Mouse (Mus musculus): ENCODE data around the gene Uggt1. TPM values are rescaled to one million over a fixed set of nuclear protein-coding genes. Genes with fewer than 3 reads are reported as not detected.

Uggt1 gene
- polyA plus RNA-seq, 1 experiment from 2014 or later = 61.9 TPM

DNA sequence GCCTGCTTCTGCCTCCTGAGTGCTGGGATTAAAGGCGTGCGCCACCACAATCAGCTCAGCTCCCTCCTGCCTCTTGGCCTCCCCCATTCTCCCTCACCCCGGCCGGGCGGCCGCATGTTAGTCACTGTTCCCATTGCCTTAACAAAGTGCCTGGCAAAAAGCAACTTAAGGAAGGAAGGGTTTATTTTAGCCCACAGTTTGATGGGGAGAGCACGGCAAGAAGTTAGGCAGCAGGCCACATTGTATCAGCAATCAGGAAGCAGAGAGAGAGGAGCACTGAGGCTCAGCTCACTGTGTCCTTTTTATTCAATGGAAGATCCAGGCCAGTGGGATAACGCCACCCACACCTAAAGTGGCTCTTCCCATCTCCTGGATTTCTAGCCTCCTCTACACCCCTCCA is 114.6 kb downstream of the Uggt1 start:
- peaks cover 24% of the 10 kb centered on the region for H3K4me1 ChIP-seq (ENCODE audit: control insufficient read depth, insufficient read depth, low read length)
- H3K4me3 ChIP-seq (ENCODE audit: low read depth, low read length) = no peak overlapping the region
- H3K36me3 ChIP-seq (ENCODE audit: control insufficient read depth, insufficient read depth, low read length) = no peaks in the 10 kb centered on the region
- 94% methylated on average over 8 of the region's 8 CpGs for WGBS (ENCODE audit: insufficient replicate concordance)
- no peaks in the 10 kb centered on the region for H3K27me3 ChIP-seq (ENCODE audit: control insufficient read depth, insufficient read depth, low read length)
- no peak for ATAC-seq (replicated peaks; ENCODE audit: insufficient number of reproducible peaks, low FRiP score, low TSS enrichment)
- no peak overlapping the region for H3K4me2 ChIP-seq
- H3K9ac ChIP-seq (ENCODE audit: low read depth, low read length) = no peak overlapping the region
- no peaks in the 10 kb centered on the region for H3K9me3 ChIP-seq (replicated peaks; ENCODE audit: control insufficient read depth, low read length)
- H3K27ac ChIP-seq (ENCODE audit: low read depth, low read length) = no peak overlapping the region

DNA sequence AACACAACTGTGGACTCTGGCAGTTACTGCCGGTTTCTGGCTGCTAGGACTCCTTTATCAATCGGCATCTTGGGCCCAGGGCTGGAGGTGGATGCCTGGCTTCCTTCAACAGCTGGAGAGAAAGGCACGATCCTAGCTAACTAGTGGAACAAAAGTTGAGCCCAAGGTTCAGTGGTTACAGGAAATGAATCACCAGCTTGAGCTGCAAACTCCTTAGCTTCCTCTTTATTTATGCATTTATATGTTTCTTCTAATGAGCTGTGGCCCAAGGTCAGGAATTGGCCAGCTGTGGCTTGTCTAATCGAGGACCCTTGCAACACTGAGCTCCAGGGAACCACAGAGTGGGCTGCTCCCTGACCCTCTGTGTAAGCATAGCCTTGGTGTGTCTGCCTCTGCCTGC is 115.4 kb downstream of the Uggt1 start:
- 44% methylated on average over 4 of the region's 4 CpGs for WGBS (ENCODE audit: insufficient replicate concordance)
- no peaks in the 10 kb centered on the region for H3K36me3 ChIP-seq (ENCODE audit: control insufficient read depth, insufficient read depth, low read length)
- no peak for ATAC-seq (replicated peaks; ENCODE audit: insufficient number of reproducible peaks, low FRiP score, low TSS enrichment)
- H3K27me3 ChIP-seq (ENCODE audit: control insufficient read depth, insufficient read depth, low read length) = no peaks in the 10 kb centered on the region
- peaks cover 24% of the 10 kb centered on the region for H3K4me1 ChIP-seq (ENCODE audit: control insufficient read depth, insufficient read depth, low read length)
- H3K4me3 ChIP-seq (ENCODE audit: low read depth, low read length) = no peak overlapping the region
- H3K9me3 ChIP-seq (replicated peaks; ENCODE audit: control insufficient read depth, low read length) = no peaks in the 10 kb centered on the region; the same call in 1 of the 2 replicates
- no peak overlapping the region for H3K4me2 ChIP-seq
- H3K9ac ChIP-seq (ENCODE audit: low read depth, low read length) = no peak overlapping the region
- H3K27ac ChIP-seq (ENCODE audit: low read depth, low read length) = no peak overlapping the region

DNA sequence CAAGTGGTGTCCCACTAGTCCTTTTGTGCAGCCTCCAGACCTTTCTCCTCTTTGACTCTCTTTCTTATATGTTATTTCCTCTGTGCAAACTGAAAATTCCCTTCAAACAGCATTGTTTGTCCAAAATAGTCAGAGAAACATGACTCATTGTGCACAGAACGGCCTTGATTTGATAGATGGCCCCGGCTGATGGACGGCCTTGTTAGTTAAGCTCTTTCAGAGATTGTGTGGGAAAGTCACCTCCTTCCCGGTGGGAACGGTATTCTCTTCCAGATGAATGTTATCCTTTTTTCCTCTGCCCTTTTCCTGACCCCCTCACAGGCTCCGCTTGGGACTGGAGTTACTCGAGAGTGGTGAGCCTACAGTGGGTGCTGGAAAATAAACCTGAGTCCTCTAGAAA is 119.4 kb downstream of the Uggt1 start:
- Histone ChIP-seq H3K9me3 (replicated peaks; ENCODE audit: control insufficient read depth, low read length) (no peaks in the 10 kb centered on the region; the same call in 1 of the 2 replicates), H3K27me3 (ENCODE audit: control insufficient read depth, insufficient read depth, low read length) (no peaks in the 10 kb centered on the region), H3K36me3 (ENCODE audit: control insufficient read depth, insufficient read depth, low read length) (no peaks in the 10 kb centered on the region), H3K9ac (ENCODE audit: low read depth, low read length) (no peak overlapping the region), H3K4me1 (ENCODE audit: control insufficient read depth, insufficient read depth, low read length) (peaks cover 3% of the 10 kb centered on the region), H3K27ac (ENCODE audit: low read depth, low read length) (no peak overlapping the region), H3K4me2 (no peak overlapping the region), H3K4me3 (ENCODE audit: low read depth, low read length) (no peak overlapping the region)
- 43% methylated on average over 7 of the region's 7 CpGs for WGBS (ENCODE audit: insufficient replicate concordance)
- ATAC-seq (replicated peaks; ENCODE audit: insufficient number of reproducible peaks, low FRiP score, low TSS enrichment) = no peak

- 80% methylated on average over 8 of the region's 8 CpGs for WGBS (ENCODE audit: insufficient replicate concordance)
- Histone ChIP-seq H3K4me3 (ENCODE audit: low read depth, low read length) (no peak overlapping the region), H3K27ac (ENCODE audit: low read depth, low read length) (no peak overlapping the region), H3K4me1 (ENCODE audit: control insufficient read depth, insufficient read depth, low read length) (no peaks in the 10 kb centered on the region; the same call in 1 of the 2 replicates), H3K27me3 (ENCODE audit: control insufficient read depth, insufficient read depth, low read length) (no peaks in the 10 kb centered on the region), H3K4me2 (no peak overlapping the region), H3K36me3 (ENCODE audit: control insufficient read depth, insufficient read depth, low read length) (no peaks in the 10 kb centered on the region), H3K9ac (ENCODE audit: low read depth, low read length) (no peak overlapping the region), H3K9me3 (replicated peaks; ENCODE audit: control insufficient read depth, low read length) (no peaks in the 10 kb centered on the region; the same call in 1 of the 2 replicates)
- ATAC-seq (replicated peaks; ENCODE audit: insufficient number of reproducible peaks, low FRiP score, low TSS enrichment) = no peak
These were observed 123.3 kb downstream of the Uggt1 start for GRCm38 (mm10) chr1:36121172-36121571.

GRCm38 (mm10) chr1:36119426-36119825 is 125.1 kb downstream of the Uggt1 start:
- Histone ChIP-seq H3K4me1 (ENCODE audit: control insufficient read depth, insufficient read depth, low read length) (no peaks in the 10 kb centered on the region), H3K36me3 (ENCODE audit: control insufficient read depth, insufficient read depth, low read length) (no peaks in the 10 kb centered on the region), H3K9ac (ENCODE audit: low read depth, low read length) (no peak overlapping the region), H3K9me3 (replicated peaks; ENCODE audit: control insufficient read depth, low read length) (no peaks in the 10 kb centered on the region; the same call in 1 of the 2 replicates), H3K27ac (ENCODE audit: low read depth, low read length) (no peak overlapping the region), H3K27me3 (ENCODE audit: control insufficient read depth, insufficient read depth, low read length) (no peaks in the 10 kb centered on the region), H3K4me2 (no peak overlapping the region), H3K4me3 (ENCODE audit: low read depth, low read length) (no peak overlapping the region)
- 78% methylated on average over 4 of the region's 4 CpGs for WGBS (ENCODE audit: insufficient replicate concordance)
- ATAC-seq (replicated peaks; ENCODE audit: insufficient number of reproducible peaks, low FRiP score, low TSS enrichment) = no peak

DNA sequence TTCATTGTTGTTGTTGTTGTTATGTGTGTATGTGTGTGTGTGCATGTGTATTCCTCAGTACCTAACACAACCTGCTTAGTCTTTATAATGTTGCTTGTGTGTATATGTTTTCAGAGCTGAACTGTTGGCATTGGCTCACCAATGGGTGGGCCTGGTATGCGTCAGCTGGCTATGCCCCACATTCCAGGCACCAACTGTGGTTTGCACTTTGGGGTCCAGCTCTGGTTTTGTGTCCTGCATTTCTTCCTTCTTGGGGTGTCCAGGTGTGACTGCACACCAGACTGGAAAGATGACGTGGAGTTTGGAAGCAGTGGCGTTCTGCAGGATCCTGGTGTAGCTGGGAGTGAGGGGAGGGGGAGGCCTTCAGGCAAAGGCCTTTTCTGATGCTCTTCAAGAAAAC is 125.6 kb downstream of the Uggt1 start:
- H3K4me2 ChIP-seq = no peak overlapping the region
- no peaks in the 10 kb centered on the region for H3K36me3 ChIP-seq (ENCODE audit: control insufficient read depth, insufficient read depth, low read length)
- no peaks in the 10 kb centered on the region for H3K9me3 ChIP-seq (replicated peaks; ENCODE audit: control insufficient read depth, low read length)
- no peak for ATAC-seq (replicated peaks; ENCODE audit: insufficient number of reproducible peaks, low FRiP score, low TSS enrichment)
- no peak overlapping the region for H3K27ac ChIP-seq (ENCODE audit: low read depth, low read length)
- WGBS (ENCODE audit: insufficient replicate concordance) = 86% methylated on average over 3 of the region's 3 CpGs
- H3K4me1 ChIP-seq (ENCODE audit: control insufficient read depth, insufficient read depth, low read length) = no peaks in the 10 kb centered on the region
- H3K4me3 ChIP-seq (ENCODE audit: low read depth, low read length) = no peak overlapping the region
- no peak overlapping the region for H3K9ac ChIP-seq (ENCODE audit: low read depth, low read length)
- no peaks in the 10 kb centered on the region for H3K27me3 ChIP-seq (ENCODE audit: control insufficient read depth, insufficient read depth, low read length)

GRCm38 (mm10) chr1:36118061-36118685 is 126.3 kb downstream of the Uggt1 start:
- no peak for ATAC-seq (replicated peaks; ENCODE audit: insufficient number of reproducible peaks, low FRiP score, low TSS enrichment)
- no peaks in the 10 kb centered on the region for H3K9me3 ChIP-seq (replicated peaks; ENCODE audit: control insufficient read depth, low read length)
- H3K4me3 ChIP-seq (ENCODE audit: low read depth, low read length) = no peak overlapping the region
- H3K27ac ChIP-seq (ENCODE audit: low read depth, low read length) = no peak overlapping the region
- no peak overlapping the region for H3K4me2 ChIP-seq
- H3K4me1 ChIP-seq (ENCODE audit: control insufficient read depth, insufficient read depth, low read length) = no peaks in the 10 kb centered on the region
- no peaks in the 10 kb centered on the region for H3K36me3 ChIP-seq (ENCODE audit: control insufficient read depth, insufficient read depth, low read length)
- WGBS (ENCODE audit: insufficient replicate concordance) = 72% methylated on average over 9 of the region's 9 CpGs
- H3K27me3 ChIP-seq (ENCODE audit: control insufficient read depth, insufficient read depth, low read length) = no peaks in the 10 kb centered on the region
- H3K9ac ChIP-seq (ENCODE audit: low read depth, low read length) = no peak overlapping the region

GRCm38 (mm10) chr1:36116488-36116887 is 128.0 kb downstream of the Uggt1 start:
- Histone ChIP-seq H3K36me3 (ENCODE audit: control insufficient read depth, insufficient read depth, low read length) (no peaks in the 10 kb centered on the region), H3K27me3 (ENCODE audit: control insufficient read depth, insufficient read depth, low read length) (no peaks in the 10 kb centered on the region), H3K9ac (ENCODE audit: low read depth, low read length) (no peak overlapping the region), H3K4me2 (no peak overlapping the region), H3K27ac (ENCODE audit: low read depth, low read length) (no peak overlapping the region), H3K4me3 (ENCODE audit: low read depth, low read length) (no peak overlapping the region), H3K4me1 (ENCODE audit: control insufficient read depth, insufficient read depth, low read length) (no peaks in the 10 kb centered on the region), H3K9me3 (replicated peaks; ENCODE audit: control insufficient read depth, low read length) (no peaks in the 10 kb centered on the region)
- WGBS (ENCODE audit: insufficient replicate concordance) = 69% methylated on average over 5 of the region's 5 CpGs
- ATAC-seq (replicated peaks; ENCODE audit: insufficient number of reproducible peaks, low FRiP score, low TSS enrichment) = no peak

DNA sequence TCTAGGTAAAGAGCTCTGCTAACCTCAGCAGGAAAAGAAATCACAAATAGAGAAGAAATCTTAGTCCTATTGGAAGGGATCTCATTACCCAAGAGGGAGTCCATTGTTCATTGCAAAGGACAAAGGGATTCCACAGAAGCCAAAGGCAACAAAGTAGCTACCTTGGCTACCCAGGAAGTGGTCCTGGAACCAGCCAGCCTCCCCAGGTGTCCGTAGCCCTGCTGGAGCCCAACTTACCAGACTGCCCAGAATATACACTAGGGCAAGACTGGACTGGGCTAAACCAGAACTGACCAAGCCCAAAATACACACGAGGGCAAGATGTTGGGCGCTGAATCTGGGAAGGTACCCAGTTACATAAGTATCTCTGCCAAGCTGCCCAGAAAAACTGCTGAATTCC is 129.7 kb downstream of the Uggt1 start:
- no peak overlapping the region for H3K9ac ChIP-seq (ENCODE audit: low read depth, low read length)
- H3K36me3 ChIP-seq (ENCODE audit: control insufficient read depth, insufficient read depth, low read length) = no peaks in the 10 kb centered on the region
- H3K9me3 ChIP-seq (replicated peaks; ENCODE audit: control insufficient read depth, low read length) = no peaks in the 10 kb centered on the region
- H3K27ac ChIP-seq (ENCODE audit: low read depth, low read length) = no peak overlapping the region
- no peak overlapping the region for H3K4me3 ChIP-seq (ENCODE audit: low read depth, low read length)
- no peaks in the 10 kb centered on the region for H3K4me1 ChIP-seq (ENCODE audit: control insufficient read depth, insufficient read depth, low read length)
- ATAC-seq (replicated peaks; ENCODE audit: insufficient number of reproducible peaks, low FRiP score, low TSS enrichment) = no peak
- no peaks in the 10 kb centered on the region for H3K27me3 ChIP-seq (ENCODE audit: control insufficient read depth, insufficient read depth, low read length)
- H3K4me2 ChIP-seq = no peak overlapping the region
- 89% methylated on average over 3 of the region's 3 CpGs for WGBS (ENCODE audit: insufficient replicate concordance)
